Mouse (Mus musculus): ENCODE measurements around the gene Trmt13.

GRCm38 (mm10) chr3:116635799-116636198 is 21.4 kb upstream of the Trmt13 start:
- TF ChIP-seq CTCF (IDR thresholded peaks at IDR 0.05; ENCODE audit: low read depth), result no peak
- TF ChIP-seq EP300 (IDR thresholded peaks at IDR 0.05; ENCODE audit: low read depth), result no peak
